Mouse (Mus musculus): ENCODE measurements at regions not wholly inside any gene's neighbourhood (a gene's known extent, or its start where the extent isn't known, plus 50 kb on each side); places are given as distances from the start of the nearest gene placed in this dataset.

GRCm38 (mm10) chr1:185610586-185610985 lies 155.9 kb downstream of the Slc30a10 start:
- H3K27me3 ChIP-seq (replicated peaks): no peaks in the 10 kb centered on the region
- no peak overlapping the region for H3K4me3 ChIP-seq (replicated peaks)
- H3K4me1 ChIP-seq: no peaks in the 10 kb centered on the region
- H3K9me3 ChIP-seq: peaks cover 8% of the 10 kb centered on the region; the same call in 1 of the 2 replicates
- no peak for TF ChIP-seq FLI1 (IDR thresholded peaks at IDR 0.05; ENCODE audit: low read length)
- TF ChIP-seq GATA1 (IDR thresholded peaks at IDR 0.05; ENCODE audit: borderline replicate concordance, low read length): no peak
- no peaks in the 10 kb centered on the region for H3K36me3 ChIP-seq (replicated peaks; ENCODE audit: low read length)

GRCm38 (mm10) chr1:185615819-185616429 lies 161.3 kb downstream of the Slc30a10 start:
- no peaks in the 10 kb centered on the region for H3K36me3 ChIP-seq (replicated peaks; ENCODE audit: low read length)
- no peak overlapping the region for H3K4me3 ChIP-seq (replicated peaks)
- no peak for TF ChIP-seq FLI1 (IDR thresholded peaks at IDR 0.05; ENCODE audit: low read length)
- TF ChIP-seq GATA1 (IDR thresholded peaks at IDR 0.05; ENCODE audit: borderline replicate concordance, low read length): no peak
- no peaks in the 10 kb centered on the region for H3K27me3 ChIP-seq (replicated peaks)
- H3K4me1 ChIP-seq: no peaks in the 10 kb centered on the region
- H3K9me3 ChIP-seq: peaks cover 5% of the 10 kb centered on the region; the same call in 1 of the 2 replicates

- Histone ChIP-seq H3K4me1 (no peaks in the 10 kb centered on the region), H3K9me3 (peaks cover 5% of the 10 kb centered on the region; the same call in 1 of the 2 replicates), H3K36me3 (replicated peaks; ENCODE audit: low read length) (no peaks in the 10 kb centered on the region), H3K27me3 (replicated peaks) (no peaks in the 10 kb centered on the region), H3K4me3 (replicated peaks) (no peak overlapping the region)
- TF ChIP-seq FLI1 (IDR thresholded peaks at IDR 0.05; ENCODE audit: low read length) (no peak), GATA1 (IDR thresholded peaks at IDR 0.05; ENCODE audit: borderline replicate concordance, low read length) (no peak)
Observed at GRCm38 (mm10) chr1:185617691-185618090, 163.0 kb downstream of the Slc30a10 start.

GRCm38 (mm10) chr1:185619011-185619410 lies 164.4 kb downstream of the Slc30a10 start:
- no peaks in the 10 kb centered on the region for H3K27me3 ChIP-seq (replicated peaks)
- TF ChIP-seq GATA1 (IDR thresholded peaks at IDR 0.05; ENCODE audit: borderline replicate concordance, low read length): no peak
- no peak for TF ChIP-seq FLI1 (IDR thresholded peaks at IDR 0.05; ENCODE audit: low read length)
- H3K4me1 ChIP-seq: no peaks in the 10 kb centered on the region
- H3K36me3 ChIP-seq (replicated peaks; ENCODE audit: low read length): no peaks in the 10 kb centered on the region
- peak overlapping the region; percentile 17 for H3K4me3 ChIP-seq (replicated peaks)
- H3K9me3 ChIP-seq: peaks cover 5% of the 10 kb centered on the region; the same call in 1 of the 2 replicates

- no peaks in the 10 kb centered on the region for H3K9me3 ChIP-seq
- H3K4me3 ChIP-seq (replicated peaks): no peak overlapping the region
- TF ChIP-seq FLI1 (IDR thresholded peaks at IDR 0.05; ENCODE audit: low read length) (no peak), GATA1 (IDR thresholded peaks at IDR 0.05; ENCODE audit: borderline replicate concordance, low read length) (no peak)
Observed at GRCm38 (mm10) chr1:185628401-185628800, 173.8 kb downstream of the Slc30a10 start.

GRCm38 (mm10) chr1:185629976-185630375 lies 175.3 kb downstream of the Slc30a10 start:
- TF ChIP-seq GATA1 (IDR thresholded peaks at IDR 0.05; ENCODE audit: borderline replicate concordance, low read length) (no peak), FLI1 (IDR thresholded peaks at IDR 0.05; ENCODE audit: low read length) (no peak)
- no peaks in the 10 kb centered on the region for H3K27me3 ChIP-seq (replicated peaks)
- H3K36me3 ChIP-seq (replicated peaks; ENCODE audit: low read length): no peaks in the 10 kb centered on the region
- no peaks in the 10 kb centered on the region for H3K9me3 ChIP-seq
- H3K4me3 ChIP-seq (replicated peaks): no peak overlapping the region
- no peaks in the 10 kb centered on the region for H3K4me1 ChIP-seq

More at GRCm38 (mm10) chr1:185628401-185628800, 173.8 kb downstream of the Slc30a10 start:
- no peaks in the 10 kb centered on the region for H3K36me3 ChIP-seq (replicated peaks; ENCODE audit: low read length)
- H3K27me3 ChIP-seq (replicated peaks): no peaks in the 10 kb centered on the region
- no peaks in the 10 kb centered on the region for H3K4me1 ChIP-seq

- H3K27me3 ChIP-seq (replicated peaks): no peaks in the 10 kb centered on the region
- no peaks in the 10 kb centered on the region for H3K4me1 ChIP-seq
- peaks cover 15% of the 10 kb centered on the region; the same call in 1 of the 2 replicates for H3K9me3 ChIP-seq
- H3K36me3 ChIP-seq (replicated peaks; ENCODE audit: low read length): no peaks in the 10 kb centered on the region
- TF ChIP-seq FLI1 (IDR thresholded peaks at IDR 0.05; ENCODE audit: low read length): no peak
- no peak for TF ChIP-seq GATA1 (IDR thresholded peaks at IDR 0.05; ENCODE audit: borderline replicate concordance, low read length)
- H3K4me3 ChIP-seq (replicated peaks): no peak overlapping the region
Observed at GRCm38 (mm10) chr1:185638631-185639030, 184.0 kb downstream of the Slc30a10 start.

- Histone ChIP-seq H3K27me3 (replicated peaks) (no peaks in the 10 kb centered on the region), H3K9me3 (peaks cover 15% of the 10 kb centered on the region; the same call in 1 of the 2 replicates), H3K4me1 (no peaks in the 10 kb centered on the region), H3K36me3 (replicated peaks; ENCODE audit: low read length) (no peaks in the 10 kb centered on the region), H3K4me3 (replicated peaks) (no peak overlapping the region)
- no peak for TF ChIP-seq GATA1 (IDR thresholded peaks at IDR 0.05; ENCODE audit: borderline replicate concordance, low read length)
- no peak for TF ChIP-seq FLI1 (IDR thresholded peaks at IDR 0.05; ENCODE audit: low read length)
Observed at GRCm38 (mm10) chr1:185639486-185639885, 184.8 kb downstream of the Slc30a10 start.

- H3K36me3 ChIP-seq (replicated peaks; ENCODE audit: low read length): no peaks in the 10 kb centered on the region
- H3K4me3 ChIP-seq (replicated peaks): no peak overlapping the region
- H3K9me3 ChIP-seq: peaks cover 13% of the 10 kb centered on the region
- no peaks in the 10 kb centered on the region for H3K4me1 ChIP-seq
- no peaks in the 10 kb centered on the region for H3K27me3 ChIP-seq (replicated peaks)
- TF ChIP-seq FLI1 (IDR thresholded peaks at IDR 0.05; ENCODE audit: low read length) (no peak), GATA1 (IDR thresholded peaks at IDR 0.05; ENCODE audit: borderline replicate concordance, low read length) (no peak)
Observed at GRCm38 (mm10) chr1:185644026-185644425, 189.4 kb downstream of the Slc30a10 start.

- Histone ChIP-seq H3K4me1 (no peaks in the 10 kb centered on the region), H3K9me3 (peaks cover 10% of the 10 kb centered on the region; the same call in 1 of the 2 replicates), H3K36me3 (replicated peaks; ENCODE audit: low read length) (no peaks in the 10 kb centered on the region), H3K27me3 (replicated peaks) (no peaks in the 10 kb centered on the region), H3K4me3 (replicated peaks) (no peak overlapping the region)
- TF ChIP-seq GATA1 (IDR thresholded peaks at IDR 0.05; ENCODE audit: borderline replicate concordance, low read length): no peak
- TF ChIP-seq FLI1 (IDR thresholded peaks at IDR 0.05; ENCODE audit: low read length): no peak
Observed at GRCm38 (mm10) chr1:185648128-185648527, 193.5 kb downstream of the Slc30a10 start.

Data from megakaryocyte, embryonic 14.5 days (primary cell).